8 mouse cellular contexts compared by ENCODE assay signal in genomic region chr2:29802827-29803201, GRCm38 (mm10). TPM values are rescaled to one million over a fixed set of nuclear protein-coding genes. Genes with fewer than 3 reads are reported as not detected.
DNase-seq lines count a peak whose midpoint lies in the region; ATAC-seq and TF ChIP-seq lines count a peak whose summit lies in the region.

No protein-coding gene starts in this region.

- peaks cover 37% of the 10 kb centered on the region for H3K36me3 ChIP-seq in hindbrain, embryonic 16.5 days (ENCODE audit: control insufficient read depth, insufficient read depth, low read length)
- peaks cover 28% of the 10 kb centered on the region for H3K36me3 ChIP-seq in midbrain, embryonic 15.5 days (replicated peaks)

- under 1% methylated on average over 36 of the region's 39 CpGs for WGBS in hindbrain, embryonic 16.5 days
- WGBS in midbrain, embryonic 15.5 days, result under 1% methylated on average over 37 of the region's 39 CpGs

- peak overlapping the region; percentile 81 for H3K4me3 ChIP-seq in layer of hippocampus, adult 2 months
- H3K4me3 ChIP-seq in hindbrain, embryonic 16.5 days (ENCODE audit: low read length), result peak overlapping the region; percentile 77
- peak overlapping the region; percentile 61 for H3K4me3 ChIP-seq in midbrain, embryonic 15.5 days

- no peaks in the 10 kb centered on the region for H3K9me3 ChIP-seq in hindbrain, embryonic 16.5 days (ENCODE audit: control insufficient read depth, low read length)
- no peaks in the 10 kb centered on the region for H3K9me3 ChIP-seq in midbrain, embryonic 15.5 days

- H3K27ac ChIP-seq in layer of hippocampus, adult 2 months, result peak overlapping the region; percentile 94
- H3K27ac ChIP-seq in hindbrain, embryonic 16.5 days (ENCODE audit: low read depth, low read length), result peak overlapping the region; percentile 89
- H3K27ac ChIP-seq in midbrain, embryonic 15.5 days, result peak overlapping the region; percentile 88

- H3K27me3 ChIP-seq in hindbrain, embryonic 16.5 days (replicated peaks; ENCODE audit: control insufficient read depth, insufficient read depth, low read length), result no peaks in the 10 kb centered on the region
- no peaks in the 10 kb centered on the region for H3K27me3 ChIP-seq in midbrain, embryonic 15.5 days (replicated peaks)

- DNase-seq in layer of hippocampus, adult 2 months (ENCODE audit: low spot score in 2 of 2), result no peak
- DNase-seq in layer of hippocampus, postnatal 25 days (ENCODE audit: extremely low spot score in 1 of 2, low spot score in 1 of 2), result no peak
- peak; percentile 22 for DNase-seq in embryo, embryonic 11.5 days (ENCODE audit: low read depth, low spot score)
- DNase-seq in urinary bladder, postnatal 36 days (ENCODE audit: low spot score in 2 of 2), result no peak
- DNase-seq in layer of hippocampus, adult 18-20 months (ENCODE audit: low spot score in 2 of 2), result no peak
- DNase-seq in adrenal gland, adult 8-10 months, result no peak

- ATAC-seq in hindbrain, embryonic 16.5 days, result peak; percentile 86
- ATAC-seq in midbrain, embryonic 15.5 days (replicated peaks), result peak; percentile 87

- no peak for TF ChIP-seq CTCF in layer of hippocampus, adult 2 months (conservative IDR thresholded peaks at IDR 0.05)

- H3K4me2 ChIP-seq in hindbrain, embryonic 16.5 days (ENCODE audit: low read length), result peak overlapping the region; percentile 62
- peak overlapping the region; percentile 72 for H3K4me2 ChIP-seq in midbrain, embryonic 15.5 days

- H3K9ac ChIP-seq in hindbrain, embryonic 16.5 days (ENCODE audit: low read depth, low read length), result peak overlapping the region; percentile 84
- peak overlapping the region; percentile 87 for H3K9ac ChIP-seq in midbrain, embryonic 15.5 days

- H3K4me1 ChIP-seq in hindbrain, embryonic 16.5 days (ENCODE audit: control insufficient read depth, insufficient read depth, low read depth, low read length), result peaks cover 15% of the 10 kb centered on the region
- peaks cover 23% of the 10 kb centered on the region for H3K4me1 ChIP-seq in midbrain, embryonic 15.5 days

RNA-seq across cellular contexts. Expression of gene Slc27a4, which starts 0.4 kb away (rescaled TPM):
- 10 to 100 TPM; 65.4 to 67.3 TPM for total RNA-seq in layer of hippocampus, adult 2 months (2021)
- 10 to 100 TPM; 74.1 to 76.7 TPM for total RNA-seq in layer of hippocampus, postnatal 25 days (2021)
- polyA plus RNA-seq in hindbrain, embryonic 16.5 days (2015; fragmentation: Nextera tagmentation; extraction: Ambion mirVana), result 45.9 and 47.9 TPM in 2 replicates
- polyA plus RNA-seq in midbrain, embryonic 15.5 days (2015; fragmentation: Nextera tagmentation; extraction: Ambion mirVana), result 45.9 and 50.9 TPM in 2 replicates
- total RNA-seq in layer of hippocampus, adult 18-20 months (2021), result 10 to 100 TPM; 66.1 to 66.4 TPM
- 10 to 100 TPM; 29.2 to 51.3 (median 39.1) TPM for total RNA-seq in adrenal gland, adult 8-10 months (2022)

RNA-seq across cellular contexts. Expression of gene Trub2, which starts 14.5 kb away (rescaled TPM):
- total RNA-seq in layer of hippocampus, adult 2 months (2021), result 10 to 100 TPM; 47.7 to 48.6 TPM
- 10 to 100 TPM; 46.3 to 46.8 TPM for total RNA-seq in layer of hippocampus, postnatal 25 days (2021)
- 32.5 and 34.2 TPM in 2 replicates for polyA plus RNA-seq in hindbrain, embryonic 16.5 days (2015; fragmentation: Nextera tagmentation; extraction: Ambion mirVana)
- 39.4 and 39.8 TPM in 2 replicates for polyA plus RNA-seq in midbrain, embryonic 15.5 days (2015; fragmentation: Nextera tagmentation; extraction: Ambion mirVana)
- total RNA-seq in layer of hippocampus, adult 18-20 months (2021), result 10 to 100 TPM; 40.8 to 41.4 TPM
- total RNA-seq in adrenal gland, adult 8-10 months (2022), result 10 to 100 TPM; 38.8 to 73.6 (median 49.8) TPM

RNA-seq across cellular contexts. Expression of gene Coq4, which starts 15.5 kb away (rescaled TPM):
- 10 to 100 TPM; 25.8 to 26.5 TPM for total RNA-seq in layer of hippocampus, adult 2 months (2021)
- total RNA-seq in layer of hippocampus, postnatal 25 days (2021), result 10 to 100 TPM; 28.6 to 30.7 TPM
- 44.0 and 48.6 TPM in 2 replicates for polyA plus RNA-seq in hindbrain, embryonic 16.5 days (2015; fragmentation: Nextera tagmentation; extraction: Ambion mirVana)
- 40.2 and 40.9 TPM in 2 replicates for polyA plus RNA-seq in midbrain, embryonic 15.5 days (2015; fragmentation: Nextera tagmentation; extraction: Ambion mirVana)
- 10 to 100 TPM; 22.4 to 25.2 TPM for total RNA-seq in layer of hippocampus, adult 18-20 months (2021)
- total RNA-seq in adrenal gland, adult 8-10 months (2022), result 10 to 100 TPM; 18.6 to 25.1 (median 20.7) TPM

RNA-seq across cellular contexts. Expression of gene Urm1, which starts 17.1 kb away (rescaled TPM):
- total RNA-seq in layer of hippocampus, adult 2 months (2021), result 10 to 100 TPM; 43.0 to 48.7 TPM
- total RNA-seq in layer of hippocampus, postnatal 25 days (2021), result 10 to 100 TPM; 48.0 to 56.8 TPM
- polyA plus RNA-seq in hindbrain, embryonic 16.5 days (2015; fragmentation: Nextera tagmentation; extraction: Ambion mirVana), result 27.4 and 31.4 TPM in 2 replicates
- 20.9 and 28.3 TPM in 2 replicates for polyA plus RNA-seq in midbrain, embryonic 15.5 days (2015; fragmentation: Nextera tagmentation; extraction: Ambion mirVana)
- 10 to 100 TPM; 44.5 to 50.7 TPM for total RNA-seq in layer of hippocampus, adult 18-20 months (2021)
- 10 to 100 TPM; 46.8 to 58.8 (median 49.5) TPM for total RNA-seq in adrenal gland, adult 8-10 months (2022)

RNA-seq across cellular contexts. Expression of gene Gm13547, which starts 43.7 kb away (rescaled TPM):
- not detected for total RNA-seq in layer of hippocampus, adult 2 months (2021)
- not detected for total RNA-seq in layer of hippocampus, postnatal 25 days (2021)
- polyA plus RNA-seq in hindbrain, embryonic 16.5 days (2015; fragmentation: Nextera tagmentation; extraction: Ambion mirVana), result not detected in 2 replicates
- polyA plus RNA-seq in midbrain, embryonic 15.5 days (2015; fragmentation: Nextera tagmentation; extraction: Ambion mirVana), result 0.89 TPM in 1 of 2 replicates, not detected in the other
- total RNA-seq in layer of hippocampus, adult 18-20 months (2021), result not detected
- not detected for total RNA-seq in adrenal gland, adult 8-10 months (2022)
